Mouse (Mus musculus) spleen, adult 2 months (tissue): ENCODE data around the gene Mettl24.

Experiments used
- CTCF ChIP-seq: fragments of 200-500 bp; IDR thresholded peaks from 2 replicates; pipeline ENCODE4 v1.5.1; 2011; ENCODE audit warnings: mild to moderate bottlenecking, inconsistent platforms; ENCODE audit not compliant: insufficient read depth, insufficient read length, insufficient replicate concordance; ENCODE audit errors: extremely low read depth
- POLR2A ChIP-seq: fragments of 200-500 bp; IDR thresholded peaks from 2 replicates; pipeline ENCODE4 v1.6.1; 2011; ENCODE audit warnings: low read depth, low read length, inconsistent platforms

GRCm38 (mm10) chr10:40665270-40665669, 17.8 kb upstream of the Mettl24 start:
- TF ChIP-seq CTCF (no peak), POLR2A (no peak)
